Mouse (Mus musculus) monocyte, adult 5-6 weeks (primary cell): ENCODE measurements around the gene Bace2. TPM values are rescaled to one million over a fixed set of nuclear protein-coding genes. Genes with fewer than 3 reads are reported as not detected.
A peak's percentile ranks its signal among the peaks of the same experiment; 100 is the strongest.

Source experiments
- ATAC-seq: fragments of 153-309, 156-312 bp; replicated peaks from 2 replicates; pipeline ENCODE4 v1.8.0; 2017; ENCODE audit warnings: mild to moderate bottlenecking; ENCODE audit not compliant: low TSS enrichment, insufficient number of reproducible peaks, severe bottlenecking, poor library complexity, low FRiP score
- total RNA-seq: library from RNA; stranded (forward); fragments of 200-1000, 200-491, 200-594 nt; gene quantifications from 3 replicates; pipeline ENCODE4 v1.2.3, GENCODE M21; 2017

The Bace2 gene
- 0.21 TPM in 1 of 3 replicates, not detected in the others for total RNA-seq

- no peak for ATAC-seq
Measured at GRCm38 (mm10) chr16:97356499-97357187, at the start of gene Bace2. Bace2 (plus strand) TSS chr16:97356742.

- ATAC-seq: no peak
Measured at GRCm38 (mm10) chr16:97307594-97307993, 48.9 kb upstream of the Bace2 start.

- no peak for ATAC-seq
Measured at GRCm38 (mm10) chr16:97309796-97310569, 46.6 kb upstream of the Bace2 start.

GRCm38 (mm10) chr16:97310570-97310846 is 46.0 kb upstream of the Bace2 start:
- ATAC-seq: 0 out of 2 replicates have a peak, but pooled peaks have one; percentile 56

- ATAC-seq: no peak
Measured at GRCm38 (mm10) chr16:97312960-97313686, 43.4 kb upstream of the Bace2 start.

GRCm38 (mm10) chr16:97321576-97321975 is 35.0 kb upstream of the Bace2 start:
- no peak for ATAC-seq

- no peak for ATAC-seq
Measured at GRCm38 (mm10) chr16:97322604-97323003, 33.9 kb upstream of the Bace2 start.

- ATAC-seq: no peak
Measured at GRCm38 (mm10) chr16:97325975-97326374, 30.6 kb upstream of the Bace2 start.

- no peak for ATAC-seq
Measured at GRCm38 (mm10) chr16:97328602-97329001, 27.9 kb upstream of the Bace2 start.

GRCm38 (mm10) chr16:97353013-97353412 is 3.5 kb upstream of the Bace2 start:
- no peak for ATAC-seq

GRCm38 (mm10) chr16:97354632-97355031 is 1.9 kb upstream of the Bace2 start:
- ATAC-seq: no peak

- no peak for ATAC-seq
Measured at GRCm38 (mm10) chr16:97357188-97357821, 763 bp downstream of the Bace2 start.

GRCm38 (mm10) chr16:97362231-97362888 is 5.8 kb downstream of the Bace2 start:
- ATAC-seq: no peak

GRCm38 (mm10) chr16:97366141-97366540 is 9.6 kb downstream of the Bace2 start:
- ATAC-seq: no peak

- no peak for ATAC-seq
Measured at GRCm38 (mm10) chr16:97370258-97370657, 13.7 kb downstream of the Bace2 start.

GRCm38 (mm10) chr16:97387955-97388354 is 31.4 kb downstream of the Bace2 start:
- ATAC-seq: no peak

- ATAC-seq: no peak
Measured at GRCm38 (mm10) chr16:97391289-97391688, 34.7 kb downstream of the Bace2 start.

- no peak for ATAC-seq
Measured at GRCm38 (mm10) chr16:97391701-97392384, 35.3 kb downstream of the Bace2 start.
